Mouse (Mus musculus): Measurements from ENCODE around the gene Prss42. TPM values are rescaled to one million over a fixed set of nuclear protein-coding genes. Genes with fewer than 3 reads are reported as not detected.

The Prss42 gene
- not detected for polyA plus RNA-seq (2012; fragmentation: generic; extraction: Trizol)
- long read RNA-seq, experiment 1: 0 reads
- long read RNA-seq, experiment 2: 0 reads

DNA sequence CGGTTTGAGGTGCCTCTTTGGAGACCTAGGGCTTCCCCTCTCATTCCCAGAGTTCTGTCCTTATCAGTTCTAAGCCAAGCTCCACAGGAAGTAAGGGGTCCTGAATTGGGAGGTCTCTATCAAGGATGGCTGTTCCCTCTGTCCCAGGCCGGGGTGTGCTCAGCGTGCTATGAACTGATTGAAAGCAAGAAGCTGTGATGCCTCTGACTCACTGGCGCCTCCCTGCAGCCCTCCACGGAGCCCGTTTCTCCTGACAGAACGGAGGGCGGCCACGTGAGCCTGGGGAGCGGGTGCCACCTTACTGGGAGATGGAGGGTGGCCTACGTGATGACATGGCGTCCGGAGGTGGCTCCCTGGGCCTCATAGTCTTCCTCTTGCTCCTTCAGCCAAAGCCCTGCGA lies at the start of gene Prss42:
TSS of gene Prss42 (plus strand) at position 301 of the 400 bp plus-strand sequence.
- TF ChIP-seq FOSL1 (IDR thresholded peaks at IDR 0.05; ENCODE audit: insufficient read depth, low read length, poor library complexity, severe bottlenecking) (no peak), CTCF (IDR thresholded peaks at IDR 0.05; ENCODE audit: control insufficient read depth, insufficient read depth, insufficient read length) (no peak), MYOG (IDR thresholded peaks at IDR 0.05; ENCODE audit: control insufficient read depth, extremely low read depth, insufficient read length) (no peak), MYOD1 (IDR thresholded peaks at IDR 0.05; ENCODE audit: control insufficient read depth, insufficient read length, low read depth) (no peak), MAX (IDR thresholded peaks at IDR 0.05) (no peak), USF1 (IDR thresholded peaks at IDR 0.05; ENCODE audit: low read depth) (no peak), CEBPB (IDR thresholded peaks at IDR 0.05; ENCODE audit: low read depth) (no peak)
- no peaks in the 10 kb centered on the region for H3K36me3 ChIP-seq (ENCODE audit: control insufficient read depth, insufficient read depth)
- H3K79me2 ChIP-seq (ENCODE audit: control insufficient read depth, insufficient read depth): no peaks in the 10 kb centered on the region
- no peak within 1 kb of the TSS for H3K4me3 ChIP-seq (ENCODE audit: insufficient read depth, poor library complexity, severe bottlenecking)
- H3ac ChIP-seq (ENCODE audit: control insufficient read depth, insufficient read length, low read depth): no peak within 1 kb of the TSS
- H3K27me3 ChIP-seq (ENCODE audit: control insufficient read depth, insufficient read depth, insufficient read length): no peaks in the 10 kb centered on the region
- no peaks in the 10 kb centered on the region for H3K79me3 ChIP-seq (ENCODE audit: low read depth)

GRCm38 (mm10) chr9:110748451-110748850 lies 49.5 kb upstream of the Prss42 start:
- Histone ChIP-seq H3K4me3 (ENCODE audit: insufficient read depth, poor library complexity, severe bottlenecking) (no peak overlapping the region), H3K36me3 (ENCODE audit: control insufficient read depth, insufficient read depth) (no peaks in the 10 kb centered on the region), H3K79me3 (ENCODE audit: low read depth) (no peaks in the 10 kb centered on the region), H3ac (ENCODE audit: control insufficient read depth, insufficient read length, low read depth) (no peak overlapping the region), H3K27me3 (ENCODE audit: control insufficient read depth, insufficient read depth, insufficient read length) (peaks cover 95% of the 10 kb centered on the region), H3K79me2 (ENCODE audit: control insufficient read depth, insufficient read depth) (no peaks in the 10 kb centered on the region)
- no peak for TF ChIP-seq MAX (IDR thresholded peaks at IDR 0.05)
- TF ChIP-seq MYOD1 (IDR thresholded peaks at IDR 0.05; ENCODE audit: control insufficient read depth, insufficient read length, low read depth): no peak
- TF ChIP-seq CTCF (IDR thresholded peaks at IDR 0.05; ENCODE audit: control insufficient read depth, insufficient read depth, insufficient read length): no peak
- TF ChIP-seq CEBPB (IDR thresholded peaks at IDR 0.05; ENCODE audit: low read depth): no peak
- TF ChIP-seq FOSL1 (IDR thresholded peaks at IDR 0.05; ENCODE audit: insufficient read depth, low read length, poor library complexity, severe bottlenecking): no peak
- TF ChIP-seq USF1 (IDR thresholded peaks at IDR 0.05; ENCODE audit: low read depth): no peak
- TF ChIP-seq MYOG (IDR thresholded peaks at IDR 0.05; ENCODE audit: control insufficient read depth, extremely low read depth, insufficient read length): no peak

- Histone ChIP-seq H3K27me3 (ENCODE audit: control insufficient read depth, insufficient read depth, insufficient read length) (peaks cover 83% of the 10 kb centered on the region), H3K79me3 (ENCODE audit: low read depth) (no peaks in the 10 kb centered on the region), H3K4me3 (ENCODE audit: insufficient read depth, poor library complexity, severe bottlenecking) (no peak overlapping the region), H3K36me3 (ENCODE audit: control insufficient read depth, insufficient read depth) (no peaks in the 10 kb centered on the region), H3ac (ENCODE audit: control insufficient read depth, insufficient read length, low read depth) (no peak overlapping the region), H3K79me2 (ENCODE audit: control insufficient read depth, insufficient read depth) (no peaks in the 10 kb centered on the region)
- TF ChIP-seq CEBPB (IDR thresholded peaks at IDR 0.05; ENCODE audit: low read depth) (no peak), USF1 (IDR thresholded peaks at IDR 0.05; ENCODE audit: low read depth) (no peak), FOSL1 (IDR thresholded peaks at IDR 0.05; ENCODE audit: insufficient read depth, low read length, poor library complexity, severe bottlenecking) (no peak), MYOG (IDR thresholded peaks at IDR 0.05; ENCODE audit: control insufficient read depth, extremely low read depth, insufficient read length) (no peak), MYOD1 (IDR thresholded peaks at IDR 0.05; ENCODE audit: control insufficient read depth, insufficient read length, low read depth) (no peak), CTCF (IDR thresholded peaks at IDR 0.05; ENCODE audit: control insufficient read depth, insufficient read depth, insufficient read length) (no peak), MAX (IDR thresholded peaks at IDR 0.05) (no peak)
Measured at GRCm38 (mm10) chr9:110750404-110751187, 47.4 kb upstream of the Prss42 start.

DNA sequence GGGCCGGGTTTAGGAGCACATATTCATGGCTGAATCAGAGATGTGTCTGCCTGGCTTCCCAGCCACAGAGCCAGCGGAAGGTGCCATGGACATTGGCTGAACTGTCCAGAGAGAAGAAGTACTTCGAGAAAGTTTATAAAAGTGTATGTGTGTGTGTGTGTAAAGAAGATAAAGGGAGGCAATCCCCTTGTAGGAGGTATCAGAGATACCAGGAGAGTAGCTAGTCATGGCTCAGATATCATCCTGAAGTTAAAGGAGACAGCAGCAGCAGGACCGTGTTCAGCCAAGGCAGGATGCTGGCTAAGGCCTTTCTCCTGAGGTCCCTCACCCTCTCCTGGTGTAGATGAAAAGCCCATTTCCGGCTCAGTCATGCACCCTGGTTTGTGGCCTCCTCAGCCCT lies 46.6 kb upstream of the Prss42 start:
- Histone ChIP-seq H3K4me3 (ENCODE audit: insufficient read depth, poor library complexity, severe bottlenecking) (no peak overlapping the region), H3K79me3 (ENCODE audit: low read depth) (no peaks in the 10 kb centered on the region), H3K36me3 (ENCODE audit: control insufficient read depth, insufficient read depth) (no peaks in the 10 kb centered on the region), H3ac (ENCODE audit: control insufficient read depth, insufficient read length, low read depth) (no peak overlapping the region), H3K27me3 (ENCODE audit: control insufficient read depth, insufficient read depth, insufficient read length) (peaks cover 85% of the 10 kb centered on the region), H3K79me2 (ENCODE audit: control insufficient read depth, insufficient read depth) (no peaks in the 10 kb centered on the region)
- TF ChIP-seq USF1 (IDR thresholded peaks at IDR 0.05; ENCODE audit: low read depth): no peak
- TF ChIP-seq MYOD1 (IDR thresholded peaks at IDR 0.05; ENCODE audit: control insufficient read depth, insufficient read length, low read depth): no peak

DNA sequence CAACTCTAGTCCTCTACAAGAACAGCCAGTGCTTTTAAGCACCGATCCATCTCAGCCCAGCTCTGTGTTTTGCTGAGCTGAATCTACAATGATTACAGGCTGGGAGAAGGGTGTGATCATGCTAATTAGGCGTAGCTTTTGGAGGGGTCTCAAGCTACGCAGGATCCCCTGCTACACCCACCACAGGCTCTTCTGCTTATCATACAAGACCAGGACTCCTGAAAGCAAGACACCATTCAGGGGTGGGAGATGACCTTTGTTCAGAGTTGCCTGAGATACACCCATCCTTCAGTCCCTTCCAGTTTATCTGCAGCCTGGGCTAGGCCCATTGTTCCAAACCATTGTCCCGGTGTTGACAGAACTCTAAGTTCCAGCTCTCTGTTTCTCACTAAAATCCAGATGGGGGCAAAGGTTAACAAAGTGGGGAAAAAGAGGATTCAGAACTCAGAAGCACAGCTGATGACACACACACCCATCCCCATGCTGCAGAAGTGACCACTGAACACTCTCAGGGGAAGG lies 45.0 kb upstream of the Prss42 start:
- H3K36me3 ChIP-seq (ENCODE audit: control insufficient read depth, insufficient read depth): no peaks in the 10 kb centered on the region
- no peak overlapping the region for H3K4me3 ChIP-seq (ENCODE audit: insufficient read depth, poor library complexity, severe bottlenecking)
- no peaks in the 10 kb centered on the region for H3K79me3 ChIP-seq (ENCODE audit: low read depth)
- no peaks in the 10 kb centered on the region for H3K79me2 ChIP-seq (ENCODE audit: control insufficient read depth, insufficient read depth)
- TF ChIP-seq MAX (IDR thresholded peaks at IDR 0.05): no peak
- no peak for TF ChIP-seq CTCF (IDR thresholded peaks at IDR 0.05; ENCODE audit: control insufficient read depth, insufficient read depth, insufficient read length)
- no peak for TF ChIP-seq FOSL1 (IDR thresholded peaks at IDR 0.05; ENCODE audit: insufficient read depth, low read length, poor library complexity, severe bottlenecking)
- TF ChIP-seq MYOG (IDR thresholded peaks at IDR 0.05; ENCODE audit: control insufficient read depth, extremely low read depth, insufficient read length): no peak
- no peak for TF ChIP-seq MYOD1 (IDR thresholded peaks at IDR 0.05; ENCODE audit: control insufficient read depth, insufficient read length, low read depth)
- TF ChIP-seq CEBPB (IDR thresholded peaks at IDR 0.05; ENCODE audit: low read depth): no peak
- TF ChIP-seq USF1 (IDR thresholded peaks at IDR 0.05; ENCODE audit: low read depth): no peak
- H3ac ChIP-seq (ENCODE audit: control insufficient read depth, insufficient read length, low read depth): no peak overlapping the region
- peaks cover 78% of the 10 kb centered on the region for H3K27me3 ChIP-seq (ENCODE audit: control insufficient read depth, insufficient read depth, insufficient read length)

Measured in C2C12 (cell line).